Mouse (Mus musculus) bone marrow, adult 2 months (tissue): ENCODE data around the gene Tom1l2. TPM values are rescaled to one million over a fixed set of nuclear protein-coding genes. Genes with fewer than 3 reads are reported as not detected.

Experiments
- H3K27ac ChIP-seq: fragments of 200-500 bp; 2 replicates; pipeline ENCODE4 v1.5.1; 2012; ENCODE audit warnings: low read depth, mild to moderate bottlenecking, control low read depth, inconsistent platforms, low read length; ENCODE audit not compliant: control insufficient read depth, poor library complexity, insufficient read depth
- H3K4me1 ChIP-seq: fragments of 200-500 bp; 2 replicates; pipeline ENCODE4 v1.6.1; 2011; ENCODE audit warnings: low read length; ENCODE audit not compliant: control insufficient read depth, insufficient read depth
- H3K4me3 ChIP-seq: fragments of 200-500 bp; replicated peaks from 2 replicates; pipeline ENCODE3; 2011; ENCODE audit warnings: mild to moderate bottlenecking, low read depth, low read length, control low read depth; ENCODE audit not compliant: control insufficient read depth
- CTCF ChIP-seq: fragments of 200-500 bp; IDR thresholded peaks from 2 replicates; pipeline ENCODE4 v1.5.1; 2011; ENCODE audit warnings: low read length, control low read depth; ENCODE audit not compliant: control insufficient read depth, insufficient read depth
- POLR2A ChIP-seq: fragments of 200-500 bp; IDR thresholded peaks from 2 replicates; pipeline ENCODE4 v1.6.1; 2011; ENCODE audit warnings: low read depth, mild to moderate bottlenecking, control low read depth, low read length, borderline replicate concordance; ENCODE audit not compliant: control insufficient read depth
- WGBS: fragments of 180-500 bp; shearing (Covaris S2); methylation state at CpG from one replicate; pipeline ENCODE4 v1.1.7; 2018; 5-methylcytosine and 5-hydroxymethylcytosine counted together
- polyA plus RNA-seq: library from polyadenylated mRNA; stranded (reverse); fragments of >200 nt; gene quantifications from 2 replicates; pipeline ENCODE4 v1.2.4, GENCODE M21; 2011; ENCODE audit warnings: low replicate concordance; ENCODE audit not compliant: missing spikeins, insufficient read depth, insufficient read length

Tom1l2 gene
- polyA plus RNA-seq, 1 experiment, result 14.1 TPM

GRCm38 (mm10) chr11:60222469-60223236 is 130.1 kb downstream of the Tom1l2 start, which contains the start of gene Srebf1:
Gene Srebf1, minus strand, starts transcription at chr11:60222581.
- TF ChIP-seq CTCF (peak; percentile 37; the same call in 1 of the 2 replicates), POLR2A (peak; percentile 12; the same call in 1 of the 2 replicates)
- no peaks in the 10 kb centered on the region for H3K4me1 ChIP-seq
- 1% methylated on average over 46 of the region's 46 CpGs for WGBS
- peak within 1 kb of the TSS; percentile 17 for H3K27ac ChIP-seq
- H3K4me3 ChIP-seq, result peak within 1 kb of the TSS; percentile 54

- Histone ChIP-seq H3K4me3 (peak overlapping the region; percentile 34), H3K4me1 (peaks cover under 1% of the 10 kb centered on the region; the same call in 1 of the 2 replicates), H3K27ac (no peak overlapping the region)
- WGBS, result 38% methylated on average over 3 of the region's 3 CpGs
- TF ChIP-seq CTCF (no peak), POLR2A (no peak)
These were observed 130.6 kb downstream of the Tom1l2 start for GRCm38 (mm10) chr11:60222085-60222468.

- Histone ChIP-seq H3K27ac (no peak overlapping the region), H3K4me3 (no peak overlapping the region), H3K4me1 (peaks cover 4% of the 10 kb centered on the region; the same call in 1 of the 2 replicates)
- TF ChIP-seq CTCF, result no peak
- no peak for TF ChIP-seq POLR2A
- 82% methylated on average over 6 of the region's 6 CpGs for WGBS
These were observed 131.3 kb downstream of the Tom1l2 start for GRCm38 (mm10) chr11:60221425-60221824.

GRCm38 (mm10) chr11:60220291-60220804 is 132.4 kb downstream of the Tom1l2 start:
- WGBS, result under 1% methylated on average over 46 of the region's 46 CpGs
- TF ChIP-seq CTCF (no peak), POLR2A (peak; percentile 79; the same call in 1 of the 2 replicates)
- Histone ChIP-seq H3K4me3 (peak overlapping the region; percentile 89), H3K27ac (peak overlapping the region; percentile 81), H3K4me1 (peaks cover 4% of the 10 kb centered on the region; the same call in 1 of the 2 replicates)

GRCm38 (mm10) chr11:60219609-60220008 is 133.1 kb downstream of the Tom1l2 start:
- no peak overlapping the region for H3K27ac ChIP-seq
- TF ChIP-seq POLR2A (no peak), CTCF (no peak)
- peak overlapping the region; percentile 89 for H3K4me3 ChIP-seq
- WGBS, result 10% methylated on average over 8 of the region's 8 CpGs
- H3K4me1 ChIP-seq, result peaks cover 4% of the 10 kb centered on the region; the same call in 1 of the 2 replicates

- no peak overlapping the region for H3K27ac ChIP-seq
- H3K4me3 ChIP-seq, result no peak overlapping the region
- 62% methylated on average over 7 of the region's 7 CpGs for WGBS
These were observed 135.2 kb downstream of the Tom1l2 start for GRCm38 (mm10) chr11:60217467-60217866.

GRCm38 (mm10) chr11:60216671-60217070 is 136.0 kb downstream of the Tom1l2 start:
- Histone ChIP-seq H3K4me1 (peaks cover 5% of the 10 kb centered on the region; the same call in 1 of the 2 replicates), H3K27ac (no peak overlapping the region), H3K4me3 (no peak overlapping the region)
- WGBS, result 94% methylated on average over 1 of the region's 1 CpGs
- TF ChIP-seq POLR2A, result no peak
- no peak for TF ChIP-seq CTCF

More at GRCm38 (mm10) chr11:60217467-60217866, 135.2 kb downstream of the Tom1l2 start:
- TF ChIP-seq POLR2A (no peak), CTCF (no peak)
- peaks cover 4% of the 10 kb centered on the region; the same call in 1 of the 2 replicates for H3K4me1 ChIP-seq

- Histone ChIP-seq H3K4me3 (no peak overlapping the region), H3K27ac (no peak overlapping the region), H3K4me1 (peaks cover 17% of the 10 kb centered on the region; the same call in 1 of the 2 replicates)
- TF ChIP-seq CTCF (no peak), POLR2A (no peak)
- 86% methylated on average over 6 of the region's 6 CpGs for WGBS
These were observed 139.4 kb downstream of the Tom1l2 start for GRCm38 (mm10) chr11:60213266-60213665.

- H3K27ac ChIP-seq, result no peak overlapping the region
- H3K4me3 ChIP-seq, result no peak overlapping the region
- TF ChIP-seq CTCF, result no peak
- no peak for TF ChIP-seq POLR2A
- H3K4me1 ChIP-seq, result peaks cover 13% of the 10 kb centered on the region; the same call in 1 of the 2 replicates
- 56% methylated on average over 12 of the region's 12 CpGs for WGBS
These were observed 140.9 kb downstream of the Tom1l2 start for GRCm38 (mm10) chr11:60211761-60212160.
